Mouse (Mus musculus): ENCODE data around the gene Ybey. TPM values are rescaled to one million over a fixed set of nuclear protein-coding genes. Genes with fewer than 3 reads are reported as not detected.

The Ybey gene
- total and polyA plus RNA-seq, 2 experiments from 2014 or later: 4.1 to 4.7 TPM

DNA sequence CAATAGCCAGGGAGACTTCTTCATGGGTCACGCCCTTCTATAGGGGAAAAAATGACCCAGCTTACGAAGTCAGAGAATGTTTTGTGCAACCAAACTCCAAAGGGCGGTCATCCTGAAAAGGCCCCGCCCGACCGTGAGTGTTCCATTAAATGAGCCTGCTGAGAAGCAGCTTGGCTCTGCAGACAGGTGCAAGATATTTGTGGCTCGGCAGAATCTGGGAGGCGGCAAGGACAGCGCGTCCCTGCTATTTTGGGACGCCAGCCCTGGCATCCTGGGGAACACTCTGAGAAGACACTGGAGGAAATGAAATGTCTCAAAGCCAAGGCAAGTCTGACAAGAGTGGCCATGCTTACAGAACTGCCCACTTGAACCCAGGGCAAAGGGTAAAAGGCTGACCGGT is 52.1 kb downstream of the Ybey start:
- H3K4me3 ChIP-seq (ENCODE audit: low read length): no peak overlapping the region
- H3K4me2 ChIP-seq (ENCODE audit: low read depth, low read length): no peak overlapping the region
- WGBS: 81% methylated on average over 12 of the region's 12 CpGs
- H3K4me1 ChIP-seq (ENCODE audit: insufficient read depth, low read length): no peaks in the 10 kb centered on the region
- H3K36me3 ChIP-seq (ENCODE audit: insufficient read depth, low read length): peaks cover 53% of the 10 kb centered on the region
- no peak for DNase-seq (ENCODE audit: low spot score)
- no peak for ATAC-seq
- H3K9ac ChIP-seq (replicated peaks; ENCODE audit: low read length): no peak overlapping the region
- no peaks in the 10 kb centered on the region for H3K27me3 ChIP-seq (ENCODE audit: insufficient read depth, low read length)
- TF ChIP-seq CTCF (IDR thresholded peaks at IDR 0.05; ENCODE audit: low read depth): no peak
- no peaks in the 10 kb centered on the region for H3K9me3 ChIP-seq (ENCODE audit: low read length)
- H3K27ac ChIP-seq: no peak overlapping the region

Other genes with a start within 250 kb of the Ybey start
- 148 and 174 TPM in 2 replicates for gene Prmt2, start 231.2 kb downstream of the Ybey start, total RNA-seq (2014; rRNA removed)
- gene Prmt2, start 231.2 kb downstream of the Ybey start, polyA plus RNA-seq (2015; fragmentation: Nextera tagmentation; extraction: Ambion mirVana): 245 and 250 TPM in 2 replicates
- 13.0 and 22.3 TPM in 2 replicates for gene S100b, start 215.3 kb downstream of the Ybey start, total RNA-seq (2014; rRNA removed)
- 25.2 and 26.7 TPM in 2 replicates for gene S100b, start 215.3 kb downstream of the Ybey start, polyA plus RNA-seq (2015; fragmentation: Nextera tagmentation; extraction: Ambion mirVana)
- 54.3 and 65.2 TPM in 2 replicates for gene Dip2a, start 123.8 kb downstream of the Ybey start, total RNA-seq (2014; rRNA removed)
- gene Dip2a, start 123.8 kb downstream of the Ybey start, polyA plus RNA-seq (2015; fragmentation: Nextera tagmentation; extraction: Ambion mirVana): 12.6 TPM in 2 replicates
- gene AC141477.1, start 28.7 kb downstream of the Ybey start, total RNA-seq (2014; rRNA removed): not detected in 2 replicates
- not detected in 2 replicates for gene AC141477.1, start 28.7 kb downstream of the Ybey start, polyA plus RNA-seq (2015; fragmentation: Nextera tagmentation; extraction: Ambion mirVana)
- 9.7 and 10.1 TPM in 2 replicates for gene Pcnt, start 26.3 kb downstream of the Ybey start, total RNA-seq (2014; rRNA removed)
- gene Pcnt, start 26.3 kb downstream of the Ybey start, polyA plus RNA-seq (2015; fragmentation: Nextera tagmentation; extraction: Ambion mirVana): 4.8 and 5.4 TPM in 2 replicates
- gene 2610028H24Rik, start 20.0 kb downstream of the Ybey start, total RNA-seq (2014; rRNA removed): not detected in 2 replicates
- gene 2610028H24Rik, start 20.0 kb downstream of the Ybey start, polyA plus RNA-seq (2015; fragmentation: Nextera tagmentation; extraction: Ambion mirVana): not detected in 2 replicates
- gene Mcm3ap, start 187 bp downstream of the Ybey start, total RNA-seq (2014; rRNA removed): 28.8 and 29.1 TPM in 2 replicates
- 49.0 and 55.7 TPM in 2 replicates for gene Mcm3ap, start 187 bp downstream of the Ybey start, polyA plus RNA-seq (2015; fragmentation: Nextera tagmentation; extraction: Ambion mirVana)
- gene Lss, start 62.5 kb upstream of the Ybey start, total RNA-seq (2014; rRNA removed): 55.1 and 68.1 TPM in 2 replicates
- 33.5 and 38.0 TPM in 2 replicates for gene Lss, start 62.5 kb upstream of the Ybey start, polyA plus RNA-seq (2015; fragmentation: Nextera tagmentation; extraction: Ambion mirVana)
- not detected in 2 replicates for gene Spatc1l, start 93.2 kb upstream of the Ybey start, total RNA-seq (2014; rRNA removed)
- gene Spatc1l, start 93.2 kb upstream of the Ybey start, polyA plus RNA-seq (2015; fragmentation: Nextera tagmentation; extraction: Ambion mirVana): not detected in 2 replicates
- gene Ftcd, start 106.5 kb upstream of the Ybey start, total RNA-seq (2014; rRNA removed): 0.75 TPM in 1 of 2 replicates, not detected in the other
- gene Ftcd, start 106.5 kb upstream of the Ybey start, polyA plus RNA-seq (2015; fragmentation: Nextera tagmentation; extraction: Ambion mirVana): 0.14 TPM in 1 of 2 replicates, not detected in the other
- gene Col6a2, start 154.5 kb upstream of the Ybey start, total RNA-seq (2014; rRNA removed): 30.3 and 37.8 TPM in 2 replicates
- 20.3 and 22.2 TPM in 2 replicates for gene Col6a2, start 154.5 kb upstream of the Ybey start, polyA plus RNA-seq (2015; fragmentation: Nextera tagmentation; extraction: Ambion mirVana)